Mouse (Mus musculus) heart, embryonic 15.5 days (tissue): ENCODE results near the gene Acad12. TPM values are rescaled to one million over a fixed set of nuclear protein-coding genes. Genes with fewer than 3 reads are reported as not detected.

Experiments used
- ATAC-seq: fragments of 200-750 bp; cut with Nextera tagmentation; replicated peaks from 2 replicates; pipeline ENCODE4 v1.8.0; 2017; ENCODE audit warnings: low read depth, moderate TSS enrichment; ENCODE audit not compliant: insufficient number of reproducible peaks, insufficient read depth, low FRiP score
- H3K27ac ChIP-seq: fragments of 300-500 bp; sonication (generic); 2 replicates; pipeline ENCODE4 v1.5.1; 2015; ENCODE audit warnings: mild to moderate bottlenecking, inconsistent platforms
- H3K27me3 ChIP-seq: fragments of 300-500 bp; sonication (generic); 2 replicates; pipeline ENCODE4 v1.6.1; 2015; ENCODE audit warnings: inconsistent platforms
- H3K36me3 ChIP-seq: fragments of 300-500 bp; sonication (generic); 2 replicates; pipeline ENCODE4 v1.6.1; 2015; ENCODE audit warnings: mild to moderate bottlenecking, inconsistent platforms
- H3K4me1 ChIP-seq: fragments of 300-500 bp; sonication (generic); replicated peaks from 2 replicates; pipeline ENCODE4 v1.6.1; 2015; ENCODE audit warnings: inconsistent platforms
- H3K4me2 ChIP-seq: fragments of 300-500 bp; sonication (generic); 2 replicates; pipeline ENCODE4 v1.6.1; 2015; ENCODE audit warnings: inconsistent platforms, mild to moderate bottlenecking, moderate library complexity
- H3K4me3 ChIP-seq: fragments of 300-500 bp; sonication (generic); 2 replicates; pipeline ENCODE4 v1.5.1; 2015; ENCODE audit warnings: mild to moderate bottlenecking, inconsistent platforms
- H3K9ac ChIP-seq: fragments of 300-500 bp; sonication (generic); 2 replicates; pipeline ENCODE4 v1.6.1; 2015; ENCODE audit warnings: mild to moderate bottlenecking, inconsistent platforms
- H3K9me3 ChIP-seq: fragments of 300-500 bp; sonication (generic); replicated peaks from 2 replicates; pipeline ENCODE4 v1.6.1; 2016; ENCODE audit warnings: inconsistent platforms
- WGBS: fragments of 180-500 bp; shearing (Covaris S2); methylation state at CpG from one replicate; pipeline ENCODE4 v1.1.7; 2015; ENCODE audit warnings: mixed read lengths; 5-methylcytosine and 5-hydroxymethylcytosine counted together
- polyA plus RNA-seq: library from polyadenylated mRNA; unstranded; fragments of >200 nt; fragmentation: Nextera tagmentation; extraction: Ambion mirVana; gene quantifications from 2 replicates; pipeline ENCODE4 v1.2.1, GENCODE M21; 2015

Acad12 gene
- polyA plus RNA-seq, 1 experiment from 2014 or later: 6.1 TPM

GRCm38 (mm10) chr5:121576927-121577488, 41.7 kb downstream of the Acad12 start:
- Histone ChIP-seq H3K4me2 (no peak overlapping the region), H3K9ac (no peak overlapping the region), H3K27ac (no peak overlapping the region), H3K9me3 (no peaks in the 10 kb centered on the region), H3K27me3 (no peaks in the 10 kb centered on the region), H3K36me3 (peaks cover 16% of the 10 kb centered on the region; the same call in 1 of the 2 replicates), H3K4me1 (0 out of 2 replicates have a peak, but pooled peaks cover 6% of the 10 kb centered on the region), H3K4me3 (no peak overlapping the region)
- 75% methylated on average over 11 of the region's 11 CpGs for WGBS
- ATAC-seq: no peak

- Histone ChIP-seq H3K4me1 (peaks cover 7% of the 10 kb centered on the region), H3K27ac (no peak overlapping the region), H3K27me3 (no peaks in the 10 kb centered on the region), H3K4me3 (no peak overlapping the region), H3K36me3 (peaks cover 14% of the 10 kb centered on the region; the same call in 1 of the 2 replicates), H3K4me2 (no peak overlapping the region), H3K9me3 (no peaks in the 10 kb centered on the region), H3K9ac (no peak overlapping the region)
- no peak for ATAC-seq
- 95% methylated on average over 11 of the region's 11 CpGs for WGBS
Measured at GRCm38 (mm10) chr5:121575867-121576266, 42.9 kb downstream of the Acad12 start.

GRCm38 (mm10) chr5:121574145-121574544, 44.6 kb downstream of the Acad12 start:
- WGBS: 87% methylated on average over 13 of the region's 13 CpGs
- Histone ChIP-seq H3K36me3 (peaks cover 3% of the 10 kb centered on the region; the same call in 1 of the 2 replicates), H3K4me1 (peaks cover 7% of the 10 kb centered on the region)

GRCm38 (mm10) chr5:121570787-121571186, 48.0 kb downstream of the Acad12 start:
- no peak for ATAC-seq
- H3K4me2 ChIP-seq: no peak overlapping the region

More at GRCm38 (mm10) chr5:121574145-121574544, 44.6 kb downstream of the Acad12 start:
- no peak overlapping the region for H3K4me3 ChIP-seq
- no peaks in the 10 kb centered on the region for H3K27me3 ChIP-seq
- no peak overlapping the region for H3K27ac ChIP-seq
- H3K4me2 ChIP-seq: no peak overlapping the region
- no peak for ATAC-seq
- no peaks in the 10 kb centered on the region for H3K9me3 ChIP-seq
- no peak overlapping the region for H3K9ac ChIP-seq

GRCm38 (mm10) chr5:121569881-121570420, 48.8 kb downstream of the Acad12 start:
- H3K27me3 ChIP-seq: no peaks in the 10 kb centered on the region
- no peaks in the 10 kb centered on the region for H3K36me3 ChIP-seq
- H3K4me2 ChIP-seq: no peak overlapping the region
- 70% methylated on average over 9 of the region's 9 CpGs for WGBS
- ATAC-seq: no peak
- no peak overlapping the region for H3K4me3 ChIP-seq
- H3K4me1 ChIP-seq: peaks cover 4% of the 10 kb centered on the region
- H3K9me3 ChIP-seq: no peaks in the 10 kb centered on the region
- H3K27ac ChIP-seq: no peak overlapping the region
- no peak overlapping the region for H3K9ac ChIP-seq

More at GRCm38 (mm10) chr5:121570787-121571186, 48.0 kb downstream of the Acad12 start:
- Histone ChIP-seq H3K27ac (no peak overlapping the region), H3K9me3 (no peaks in the 10 kb centered on the region), H3K4me1 (peaks cover 4% of the 10 kb centered on the region), H3K9ac (no peak overlapping the region), H3K36me3 (no peaks in the 10 kb centered on the region), H3K27me3 (no peaks in the 10 kb centered on the region), H3K4me3 (no peak overlapping the region)
- 41% methylated on average over 1 of the region's 1 CpGs for WGBS

- H3K9ac ChIP-seq: no peak overlapping the region
- no peak overlapping the region for H3K4me3 ChIP-seq
- no peaks in the 10 kb centered on the region for H3K27me3 ChIP-seq
- no peak overlapping the region for H3K27ac ChIP-seq
- H3K4me2 ChIP-seq: no peak overlapping the region
- peaks cover 4% of the 10 kb centered on the region for H3K4me1 ChIP-seq
- no peaks in the 10 kb centered on the region for H3K9me3 ChIP-seq
- WGBS: 86% methylated on average over 16 of the region's 16 CpGs
- no peak for ATAC-seq
- no peaks in the 10 kb centered on the region for H3K36me3 ChIP-seq
Measured at GRCm38 (mm10) chr5:121566035-121566681, 52.6 kb downstream of the Acad12 start.

- Histone ChIP-seq H3K4me1 (0 out of 2 replicates have a peak, but pooled peaks cover 2% of the 10 kb centered on the region), H3K9ac (0 out of 2 replicates have a peak overlapping the region, but pooled peaks have one; percentile 26), H3K27me3 (no peaks in the 10 kb centered on the region), H3K27ac (no peak overlapping the region), H3K4me2 (peak overlapping the region; percentile 50), H3K36me3 (no peaks in the 10 kb centered on the region), H3K9me3 (no peaks in the 10 kb centered on the region), H3K4me3 (no peak overlapping the region)
- 13% methylated on average over 11 of the region's 11 CpGs for WGBS
- ATAC-seq: no peak
Measured at GRCm38 (mm10) chr5:121564468-121564895, 54.3 kb downstream of the Acad12 start.

- no peak for ATAC-seq
- Histone ChIP-seq H3K4me1 (0 out of 2 replicates have a peak, but pooled peaks cover 5% of the 10 kb centered on the region), H3K9ac (no peak overlapping the region), H3K9me3 (no peaks in the 10 kb centered on the region), H3K27ac (no peak overlapping the region), H3K27me3 (no peaks in the 10 kb centered on the region), H3K4me3 (no peak overlapping the region), H3K4me2 (no peak overlapping the region), H3K36me3 (no peaks in the 10 kb centered on the region)
- 78% methylated on average over 3 of the region's 3 CpGs for WGBS
Measured at GRCm38 (mm10) chr5:121562436-121562835, 56.3 kb downstream of the Acad12 start.

GRCm38 (mm10) chr5:121549196-121549595, 69.5 kb downstream of the Acad12 start:
- Histone ChIP-seq H3K4me1 (peaks cover 14% of the 10 kb centered on the region), H3K27ac (no peak overlapping the region), H3K4me3 (no peak overlapping the region), H3K4me2 (no peak overlapping the region), H3K27me3 (no peaks in the 10 kb centered on the region), H3K36me3 (no peaks in the 10 kb centered on the region), H3K9me3 (no peaks in the 10 kb centered on the region), H3K9ac (no peak overlapping the region)
- 78% methylated on average over 7 of the region's 7 CpGs for WGBS
- ATAC-seq: no peak

- no peak overlapping the region for H3K4me2 ChIP-seq
- no peak overlapping the region for H3K4me3 ChIP-seq
- 96% methylated on average over 3 of the region's 3 CpGs for WGBS
- H3K27me3 ChIP-seq: no peaks in the 10 kb centered on the region
- no peaks in the 10 kb centered on the region for H3K9me3 ChIP-seq
- H3K9ac ChIP-seq: no peak overlapping the region
- H3K36me3 ChIP-seq: no peaks in the 10 kb centered on the region
- H3K4me1 ChIP-seq: peaks cover 22% of the 10 kb centered on the region
- ATAC-seq: no peak
- no peak overlapping the region for H3K27ac ChIP-seq
Measured at GRCm38 (mm10) chr5:121547084-121547483, 71.7 kb downstream of the Acad12 start.
